ENCODE assay signal across 11 mouse cellular contexts in genomic region chr6:142545132-142545531, GRCm38 (mm10). TPM values are rescaled to one million over a fixed set of nuclear protein-coding genes. Genes with fewer than 3 reads are reported as not detected.
DNase-seq lines count a peak whose midpoint lies in the region; ATAC-seq lines count a peak whose summit lies in the region.
"Had no signal": no experiment of that assay in that cellular context is flagged by ENCODE, and none has a peak within 500 bp of the region (broad histone marks: within the 10 kb centered on the region; RNA-seq: fewer than 3 reads in every experiment).

No protein-coding gene starts in this region.

- no peak overlapping the region for H3K27ac ChIP-seq in limb, embryonic 11.5 days (replicated peaks; ENCODE audit: low read depth, low read length)
- H3K27ac ChIP-seq in limb, embryonic 10.5 days = no peak overlapping the region
- no peak overlapping the region for H3K27ac ChIP-seq in hindbrain, embryonic 16.5 days (ENCODE audit: low read depth, low read length)
- H3K27ac ChIP-seq in midbrain, embryonic 15.5 days = no peak overlapping the region

- no peak overlapping the region for H3K4me3 ChIP-seq in limb, embryonic 11.5 days (ENCODE audit: low read depth, low read length)
- no peak overlapping the region for H3K4me3 ChIP-seq in limb, embryonic 10.5 days
- peak overlapping the region; percentile 16; the same call in 1 of the 2 replicates for H3K4me3 ChIP-seq in hindbrain, embryonic 16.5 days (ENCODE audit: low read length)
- no peak overlapping the region for H3K4me3 ChIP-seq in midbrain, embryonic 15.5 days

- no peaks in the 10 kb centered on the region for H3K27me3 ChIP-seq in limb, embryonic 11.5 days (ENCODE audit: control insufficient read depth, insufficient read depth, low read length)
- H3K27me3 ChIP-seq in limb, embryonic 10.5 days (ENCODE audit: low read depth, poor library complexity, severe bottlenecking) = no peaks in the 10 kb centered on the region
- H3K27me3 ChIP-seq in hindbrain, embryonic 16.5 days (replicated peaks; ENCODE audit: control insufficient read depth, insufficient read depth, low read length) = no peaks in the 10 kb centered on the region
- H3K27me3 ChIP-seq in midbrain, embryonic 15.5 days (replicated peaks) = no peaks in the 10 kb centered on the region; the same call in 1 of the 2 replicates

- WGBS in limb, embryonic 11.5 days = 50% methylated on average over 14 of the region's 14 CpGs
- 60% methylated on average over 14 of the region's 14 CpGs for WGBS in limb, embryonic 10.5 days
- 52% methylated on average over 14 of the region's 14 CpGs for WGBS in hindbrain, embryonic 16.5 days
- 53% methylated on average over 14 of the region's 14 CpGs for WGBS in midbrain, embryonic 15.5 days

- H3K4me1 ChIP-seq in limb, embryonic 11.5 days (ENCODE audit: control insufficient read depth, insufficient read depth, low read length) = no peaks in the 10 kb centered on the region
- no peaks in the 10 kb centered on the region for H3K4me1 ChIP-seq in limb, embryonic 10.5 days
- no peaks in the 10 kb centered on the region for H3K4me1 ChIP-seq in hindbrain, embryonic 16.5 days (ENCODE audit: control insufficient read depth, insufficient read depth, low read depth, low read length)
- no peaks in the 10 kb centered on the region for H3K4me1 ChIP-seq in midbrain, embryonic 15.5 days

- no peak overlapping the region for H3K9ac ChIP-seq in limb, embryonic 11.5 days (ENCODE audit: low read length)
- no peak overlapping the region for H3K9ac ChIP-seq in hindbrain, embryonic 16.5 days (ENCODE audit: low read depth, low read length)
- H3K9ac ChIP-seq in midbrain, embryonic 15.5 days = no peak overlapping the region

- no peaks in the 10 kb centered on the region for H3K36me3 ChIP-seq in limb, embryonic 11.5 days (ENCODE audit: control insufficient read depth, insufficient read depth, low read length)
- no peaks in the 10 kb centered on the region for H3K36me3 ChIP-seq in limb, embryonic 10.5 days
- no peaks in the 10 kb centered on the region for H3K36me3 ChIP-seq in hindbrain, embryonic 16.5 days (ENCODE audit: control insufficient read depth, insufficient read depth, low read length)
- H3K36me3 ChIP-seq in midbrain, embryonic 15.5 days (replicated peaks) = no peaks in the 10 kb centered on the region

- no peak overlapping the region for H3K4me2 ChIP-seq in limb, embryonic 11.5 days (ENCODE audit: low read depth, severe bottlenecking)
- H3K4me2 ChIP-seq in hindbrain, embryonic 16.5 days (ENCODE audit: low read length) = peak overlapping the region; percentile 37
- peak overlapping the region; percentile 8; the same call in 1 of the 2 replicates for H3K4me2 ChIP-seq in midbrain, embryonic 15.5 days

- H3K9me3 ChIP-seq in limb, embryonic 11.5 days (ENCODE audit: control insufficient read depth, low read length) = no peaks in the 10 kb centered on the region
- no peaks in the 10 kb centered on the region for H3K9me3 ChIP-seq in limb, embryonic 10.5 days (replicated peaks)
- no peaks in the 10 kb centered on the region for H3K9me3 ChIP-seq in hindbrain, embryonic 16.5 days (ENCODE audit: control insufficient read depth, low read length)
- H3K9me3 ChIP-seq in midbrain, embryonic 15.5 days = no peaks in the 10 kb centered on the region

- DNase-seq in limb, embryonic 11.5 days (ENCODE audit: low spot score) = no peak
- DNase-seq in limb, embryonic 10.5 days (ENCODE audit: low spot score) = no peak
- peak; percentile 2 for DNase-seq in fibroblast of lung, adult 2 months (ENCODE audit: low read depth)
- no peak for DNase-seq in urinary bladder, postnatal 10 days (ENCODE audit: low spot score)
- no peak for DNase-seq in ovary, postnatal 10 days (ENCODE audit: low spot score)
- DNase-seq: cerebellum, postnatal 14 days; thymus, postnatal 14 days had no signal

- ATAC-seq in limb, embryonic 11.5 days (ENCODE audit: insufficient number of reproducible peaks, low FRiP score, low TSS enrichment, low read depth) = 0 out of 2 replicates have a peak, but pooled peaks have one; percentile 21
- no peak for ATAC-seq in hindbrain, embryonic 16.5 days
- ATAC-seq in midbrain, embryonic 15.5 days (replicated peaks) = no peak
- ATAC-seq in erythroid progenitor cell, adult 5-6 weeks (replicated peaks; ENCODE audit: low FRiP score, poor library complexity, severe bottlenecking) = no peak

RNA-seq across cellular contexts. Expression of gene Kcnj8, which starts 26.3 kb away (rescaled TPM):
- polyA plus RNA-seq in limb, embryonic 11.5 days (2014; fragmentation: Nextera tagmentation; extraction: Ambion mirVana) = 0.13 and 0.19 TPM in 2 replicates
- polyA plus RNA-seq in limb, embryonic 10.5 days (2016; fragmentation: Nextera tagmentation; extraction: Ambion mirVana) = 0.09 and 0.16 TPM in 2 replicates
- polyA plus RNA-seq in hindbrain, embryonic 16.5 days (2015; fragmentation: Nextera tagmentation; extraction: Ambion mirVana) = 14.8 and 15.3 TPM in 2 replicates
- polyA plus RNA-seq in midbrain, embryonic 15.5 days (2015; fragmentation: Nextera tagmentation; extraction: Ambion mirVana) = 14.8 and 15.8 TPM in 2 replicates
- total RNA-seq in erythroid progenitor cell, adult 5-6 weeks (2015; ENCODE audit: low replicate concordance) = not detected in 2 replicates
- total RNA-seq in erythroid progenitor cell, adult 5-6 weeks (2017; ENCODE audit: low replicate concordance) = not detected in 2 replicates
- total RNA-seq: MEL had no signal

RNA-seq across cellular contexts. Expression of gene Ldhb, which starts 37.4 kb away (rescaled TPM):
- polyA plus RNA-seq in limb, embryonic 11.5 days (2014; fragmentation: Nextera tagmentation; extraction: Ambion mirVana) = 521 and 564 TPM in 2 replicates
- polyA plus RNA-seq in limb, embryonic 10.5 days (2016; fragmentation: Nextera tagmentation; extraction: Ambion mirVana) = 408 and 535 TPM in 2 replicates
- polyA plus RNA-seq in hindbrain, embryonic 16.5 days (2015; fragmentation: Nextera tagmentation; extraction: Ambion mirVana) = 534 and 590 TPM in 2 replicates
- 450 and 468 TPM in 2 replicates for polyA plus RNA-seq in midbrain, embryonic 15.5 days (2015; fragmentation: Nextera tagmentation; extraction: Ambion mirVana)
- total RNA-seq in erythroid progenitor cell, adult 5-6 weeks (2015; ENCODE audit: low replicate concordance) = 10.1 TPM in 1 of 2 replicates, not detected in the other
- 3.7 TPM in 1 of 2 replicates, not detected in the other for total RNA-seq in erythroid progenitor cell, adult 5-6 weeks (2017; ENCODE audit: low replicate concordance)
- total RNA-seq: MEL had no signal

Comparison
In these comparisons a context has a peak if more than half of its experiments do, and no peak if none do; other contexts are left out.
1. RNA of gene Kcnj8, which starts 26.3 kb away (polyA plus RNA-seq): 14.8 to 15.8 TPM in midbrain, embryonic 15.5 days and 14.8 to 15.3 TPM in hindbrain, embryonic 16.5 days; 0.13 to 0.19 TPM in limb, embryonic 11.5 days and 0.09 to 0.16 TPM in limb, embryonic 10.5 days; every median in the first group is over 10 times any median in the second.